Mouse (Mus musculus): ENCODE results near the gene Tmem248. TPM values are rescaled to one million over a fixed set of nuclear protein-coding genes. Genes with fewer than 3 reads are reported as not detected.

The Tmem248 gene
- polyA plus RNA-seq, 1 experiment = 24.4 TPM

DNA sequence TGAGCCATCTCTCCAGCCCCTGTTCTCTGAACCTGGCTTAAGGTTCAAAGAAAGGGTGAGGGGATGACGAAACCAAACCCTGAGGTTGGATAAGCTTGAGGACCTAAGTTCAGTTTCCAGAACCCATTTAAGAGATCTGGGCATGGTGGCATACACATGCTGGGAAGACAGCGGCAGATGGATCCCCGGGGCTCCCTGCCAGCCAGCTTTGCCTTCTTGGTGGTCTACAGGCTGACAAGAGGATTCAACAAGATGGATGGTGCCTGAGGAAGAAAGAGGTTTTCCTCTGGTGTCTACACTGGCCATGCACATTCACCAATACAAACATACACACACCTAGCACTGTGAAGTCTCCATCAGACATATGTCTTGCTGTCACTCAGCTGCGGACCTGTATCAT lies 76.1 kb downstream of the Tmem248 start:
- no peak for DNase-seq (ENCODE audit: low read depth, low spot score)
- 93% methylated on average over 4 of the region's 4 CpGs for WGBS

Other genes starting within 250 kb of the Tmem248 start
- gene Gusb, start 214.0 kb upstream of the Tmem248 start, polyA plus RNA-seq (2012; rRNA removed) = 25.9 and 32.9 TPM in 2 replicates
- 34.7 and 39.6 TPM in 2 replicates for gene Asl, start 187.8 kb upstream of the Tmem248 start, polyA plus RNA-seq (2012; rRNA removed)
- 13.1 and 13.4 TPM in 2 replicates for gene Crcp, start 187.8 kb upstream of the Tmem248 start, polyA plus RNA-seq (2012; rRNA removed)
- 6.9 and 7.7 TPM in 2 replicates for gene Tpst1, start 143.8 kb upstream of the Tmem248 start, polyA plus RNA-seq (2012; rRNA removed)
- 1.3 and 1.5 TPM in 2 replicates for gene Kctd7, start 72.2 kb upstream of the Tmem248 start, polyA plus RNA-seq (2012; rRNA removed)
- gene Rabgef1, start 45.3 kb upstream of the Tmem248 start, polyA plus RNA-seq (2012; rRNA removed) = 11.7 and 16.7 TPM in 2 replicates
- 21.9 and 32.7 TPM in 2 replicates for gene Sbds, start 38.4 kb downstream of the Tmem248 start, polyA plus RNA-seq (2012; rRNA removed)
- gene Tyw1, start 38.5 kb downstream of the Tmem248 start, polyA plus RNA-seq (2012; rRNA removed) = 6.7 and 7.9 TPM in 2 replicates
- 0.01 TPM in 1 of 2 replicates, not detected in the other for gene Caln1, start 152.4 kb downstream of the Tmem248 start, polyA plus RNA-seq (2012; rRNA removed)
- not detected in 2 replicates for gene A330070K13Rik, start 167.6 kb downstream of the Tmem248 start, polyA plus RNA-seq (2012; rRNA removed)

All from large intestine, adult 2 months (tissue).